Mouse (Mus musculus) adrenal gland, adult (tissue): ENCODE data around the gene Ephb1.

Experiments used
- DNase-seq, 2 experiments: peaks; one replicate each; pipeline ENCODE4 v3.0.0; 2022 to 2023; ENCODE audit warnings: low spot score in 1 of 2; ENCODE audit not compliant: inconsistent age in 2 of 2

The Ephb1 gene

DNA sequence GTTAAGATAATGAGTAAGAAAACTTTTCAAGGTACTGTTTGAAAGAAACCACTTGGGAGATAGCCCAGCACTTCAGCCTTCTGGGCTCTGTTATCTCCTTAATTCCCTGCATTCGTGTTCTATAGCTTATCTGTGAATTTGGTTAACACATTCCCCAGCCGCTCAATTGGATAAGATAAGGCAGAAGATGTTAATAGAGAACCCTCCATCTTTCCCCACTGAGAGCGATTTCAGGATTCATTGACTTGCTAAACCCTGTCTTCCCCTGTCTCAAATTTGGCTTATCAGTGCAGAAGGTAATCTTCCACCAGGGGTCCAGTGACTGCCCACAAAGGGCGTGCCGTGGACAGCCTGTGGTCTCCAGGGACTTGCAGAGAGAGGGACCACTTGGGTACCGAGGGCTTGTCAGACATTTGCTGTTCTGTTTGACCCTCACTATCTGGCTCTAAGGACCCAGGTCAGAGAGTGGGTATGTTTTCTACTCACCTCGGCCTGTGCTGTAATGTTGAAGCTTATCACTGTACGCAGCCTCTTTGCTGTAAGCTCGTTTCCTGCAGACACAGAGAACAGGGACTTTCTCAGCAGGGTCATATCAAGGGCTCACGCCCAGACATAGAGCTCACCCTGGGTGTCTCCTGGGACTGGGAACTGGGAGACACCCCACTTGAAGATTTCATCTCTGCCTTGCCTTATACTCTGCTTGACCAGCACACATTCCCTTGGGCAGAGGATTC, 358.9 kb downstream of the Ephb1 start:
- DNase-seq = no peak

DNA sequence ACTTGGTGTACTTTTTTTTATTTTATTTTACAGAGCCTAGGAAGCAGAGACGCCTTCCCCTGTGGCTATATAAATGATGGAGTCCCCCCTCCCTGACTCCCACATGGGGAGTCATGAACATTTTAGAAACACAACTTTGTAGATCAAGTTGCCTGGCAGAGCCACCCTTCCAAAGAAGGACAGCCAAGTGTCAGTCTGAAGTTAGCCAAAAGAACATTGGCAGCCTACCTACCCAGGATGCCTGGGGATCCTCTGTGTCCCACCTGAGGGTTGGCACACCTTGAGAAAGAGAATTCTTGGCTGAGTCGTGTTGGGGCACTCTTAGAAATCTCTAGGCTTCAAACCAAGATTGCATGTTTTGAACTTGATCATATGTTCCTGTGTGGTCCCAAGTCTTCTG, 360.4 kb downstream of the Ephb1 start:
- DNase-seq = no peak

DNA sequence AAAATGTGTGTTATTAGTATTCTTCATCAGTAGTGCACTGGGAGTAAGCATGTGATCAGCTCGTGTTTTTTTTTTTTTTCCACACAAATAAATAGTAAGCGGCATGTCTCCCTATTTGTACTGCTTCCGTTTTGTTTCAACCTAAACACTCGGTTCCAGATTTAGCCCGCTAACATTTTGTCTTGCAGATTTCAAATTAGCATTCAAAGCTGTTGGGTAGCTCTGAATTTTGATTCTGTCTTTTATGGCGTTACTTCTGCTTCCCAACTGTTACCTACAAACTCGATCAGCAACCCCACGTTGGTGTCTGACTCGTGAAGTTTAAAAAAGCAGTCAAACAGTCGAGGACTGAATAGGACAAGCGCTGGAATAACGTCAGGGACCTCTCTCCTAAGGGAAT, 363.7 kb downstream of the Ephb1 start:
- no peak for DNase-seq

DNA sequence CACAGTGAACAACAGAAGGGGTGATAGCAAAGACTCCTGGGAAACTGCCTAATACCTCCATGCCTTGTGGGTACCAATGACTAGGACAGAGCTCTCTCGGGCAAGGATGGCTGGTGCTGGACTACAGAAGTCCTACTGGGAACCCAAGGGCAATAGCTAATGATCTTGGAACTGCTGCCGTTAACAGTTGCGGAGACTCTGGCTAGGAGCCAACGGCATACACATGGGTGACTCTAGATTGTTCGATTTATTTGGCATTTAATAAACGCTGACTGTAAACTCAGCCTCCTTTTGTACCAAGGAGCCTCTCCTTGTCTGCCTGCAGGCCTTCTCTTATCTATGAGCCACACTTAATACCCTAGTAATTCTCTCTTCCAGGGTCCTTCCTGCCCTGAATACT, 364.5 kb downstream of the Ephb1 start:
- DNase-seq = no peak

DNA sequence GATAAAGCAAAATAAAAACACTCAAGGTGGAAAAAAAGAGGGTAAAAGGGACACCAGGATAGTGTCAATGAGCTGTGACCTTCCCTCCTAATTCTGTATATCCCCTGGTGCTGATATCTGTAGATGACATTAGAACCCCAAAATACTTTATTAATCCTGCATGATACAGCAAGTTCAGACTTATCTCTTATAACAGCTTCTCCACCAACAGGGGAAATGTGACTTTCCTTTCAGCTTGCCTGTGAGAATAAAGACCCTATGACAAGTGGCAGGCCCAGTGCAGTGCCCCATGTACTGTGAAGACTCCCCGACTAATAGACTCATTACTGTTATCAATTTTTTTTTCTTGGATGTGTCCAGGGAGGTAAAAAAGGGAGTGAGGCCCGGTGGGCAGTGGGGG, 367.6 kb downstream of the Ephb1 start:
- no peak for DNase-seq

DNA sequence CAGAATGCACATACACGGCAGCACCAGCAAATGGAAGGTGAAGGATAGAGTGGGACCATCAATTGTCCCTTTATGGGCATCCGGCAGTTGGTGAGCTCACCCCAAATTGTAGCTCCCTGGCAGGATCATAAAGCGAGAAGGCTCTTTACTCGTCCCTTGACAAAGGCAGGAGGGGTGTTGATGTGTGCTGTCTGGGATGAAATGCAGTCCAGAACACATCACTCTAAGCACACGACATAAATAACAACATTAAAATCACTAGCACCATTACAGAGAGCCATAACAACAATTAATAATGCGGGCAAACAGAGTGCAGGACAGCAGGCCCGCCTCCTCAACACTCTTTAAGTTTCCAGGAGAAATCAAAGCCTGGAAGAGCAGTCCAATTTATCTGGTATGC, 372.1 kb downstream of the Ephb1 start:
- no peak for DNase-seq

DNA sequence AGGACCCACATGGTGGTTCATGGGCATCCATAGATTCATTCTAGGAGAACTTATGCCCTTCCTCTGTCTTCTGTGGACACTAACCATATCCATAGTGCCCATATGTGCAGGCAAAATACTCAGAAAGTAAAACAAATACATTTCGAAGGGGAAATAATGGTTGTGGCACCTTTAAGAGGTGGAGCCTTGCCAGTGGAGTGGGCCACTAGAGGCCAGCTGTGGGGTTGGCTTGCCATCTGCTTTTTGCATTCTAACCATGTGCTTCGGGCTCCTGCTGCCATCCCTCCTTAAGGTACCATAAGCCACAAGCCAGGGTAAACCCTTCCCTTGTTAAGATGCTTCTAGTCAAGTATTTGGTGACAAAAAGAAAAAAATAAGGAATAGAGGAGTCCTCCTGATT, 373.3 kb downstream of the Ephb1 start:
- DNase-seq = no peak

DNA sequence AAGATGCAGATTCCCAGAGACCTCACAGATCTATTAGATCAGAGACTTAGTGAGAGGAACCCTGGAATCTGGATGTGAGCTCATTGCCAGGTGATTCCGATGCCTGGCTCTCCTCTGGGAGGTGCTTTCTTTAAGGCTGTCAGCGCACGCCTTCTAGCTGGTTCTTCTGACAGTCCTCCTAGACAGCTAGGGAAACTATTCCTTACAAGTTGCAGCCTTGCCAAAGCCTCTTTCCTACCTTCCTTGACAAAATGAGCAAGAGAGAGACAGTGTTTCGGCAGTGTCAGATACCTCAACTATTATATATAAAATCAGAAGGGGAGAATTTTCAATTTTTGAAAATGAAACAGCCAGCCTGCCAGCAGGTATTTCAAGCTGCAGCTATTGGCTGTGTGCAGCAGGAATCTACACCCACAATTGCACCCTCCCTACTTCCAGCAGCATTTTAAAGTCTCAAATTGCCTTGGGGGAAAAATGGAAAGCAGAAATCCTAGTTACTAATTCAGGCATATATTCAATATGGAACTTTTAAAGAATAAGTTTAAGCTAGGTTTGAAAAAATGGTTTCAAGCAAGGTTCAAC, 377.5 kb downstream of the Ephb1 start:
- DNase-seq = no peak

DNA sequence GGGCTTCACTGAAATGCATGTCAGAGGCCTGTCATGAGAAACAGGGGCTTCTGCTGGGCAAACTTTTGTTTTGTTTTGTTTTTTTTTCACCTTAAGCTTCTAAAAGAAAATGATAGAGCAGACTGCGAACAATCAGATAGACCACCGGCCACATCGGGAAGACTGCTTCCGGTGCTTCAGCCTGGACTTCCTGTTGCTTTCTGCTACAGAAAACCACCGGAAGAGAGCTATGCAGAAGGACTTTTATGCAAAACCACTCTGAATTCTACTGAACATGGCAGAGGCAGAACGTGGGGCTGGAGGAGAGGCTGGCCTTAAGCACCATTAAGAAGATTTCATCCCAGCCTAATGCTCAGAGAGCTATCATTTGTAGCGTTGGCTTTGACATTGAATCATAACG, 382.2 kb downstream of the Ephb1 start:
- DNase-seq = no peak

DNA sequence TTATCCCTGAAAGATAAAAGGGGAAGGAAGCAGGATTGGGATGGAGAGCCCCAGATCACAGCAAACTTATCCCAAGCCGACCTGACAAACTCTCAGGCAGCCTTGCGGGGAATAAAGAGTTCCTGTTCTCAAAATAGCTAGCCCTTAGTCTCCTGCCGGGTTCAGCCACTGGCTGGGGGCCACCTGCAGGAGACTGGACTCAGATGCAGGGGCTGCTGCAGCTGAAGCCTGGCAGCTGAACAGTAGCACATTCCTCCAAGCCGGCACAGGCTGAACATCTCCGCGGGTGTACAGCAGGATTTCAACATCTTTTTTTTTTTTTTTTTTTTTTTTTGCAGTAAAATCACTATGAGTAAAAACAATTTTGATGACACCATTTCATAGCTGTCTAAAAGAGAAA, 382.7 kb downstream of the Ephb1 start:
- no peak for DNase-seq

DNA sequence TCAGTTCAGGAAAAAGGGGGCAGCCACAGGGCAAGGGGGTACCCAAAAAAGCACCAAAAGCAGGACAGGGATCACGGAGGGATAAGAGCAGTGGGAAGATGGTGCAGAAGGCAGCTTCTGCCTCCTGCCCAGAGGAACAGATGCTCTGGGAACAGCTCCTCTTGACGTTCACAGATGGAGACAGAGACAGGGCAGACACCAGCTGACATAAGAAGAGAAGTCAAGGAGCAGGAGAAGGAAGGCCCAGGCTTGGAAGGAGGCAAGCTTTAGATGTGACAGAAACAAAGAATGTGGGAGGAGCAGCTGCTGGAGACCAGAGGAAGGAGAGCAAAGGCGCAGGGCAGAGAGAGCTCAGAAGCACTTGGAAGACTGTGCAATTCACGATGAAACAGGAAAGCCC, 398.3 kb downstream of the Ephb1 start:
- DNase-seq = no peak

DNA sequence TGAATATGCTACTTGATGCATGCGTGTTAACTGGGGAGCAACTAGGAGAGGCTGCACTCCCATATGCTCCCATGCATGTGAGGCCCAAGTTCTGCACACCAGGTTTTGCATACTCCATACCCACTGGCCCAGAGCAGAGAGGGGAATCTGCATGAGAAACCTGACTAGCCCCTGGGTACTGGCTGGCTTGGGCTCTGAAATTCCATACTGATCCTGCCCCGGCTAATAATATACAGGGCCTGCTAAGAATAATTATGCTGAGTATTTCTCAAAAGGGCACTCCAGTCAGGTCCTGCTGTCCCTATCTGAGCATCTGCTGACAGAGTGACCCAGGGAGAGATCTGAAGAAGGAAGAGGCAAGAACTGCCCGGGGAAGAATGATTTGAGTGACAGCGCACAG, 400.0 kb downstream of the Ephb1 start:
- no peak for DNase-seq

DNA sequence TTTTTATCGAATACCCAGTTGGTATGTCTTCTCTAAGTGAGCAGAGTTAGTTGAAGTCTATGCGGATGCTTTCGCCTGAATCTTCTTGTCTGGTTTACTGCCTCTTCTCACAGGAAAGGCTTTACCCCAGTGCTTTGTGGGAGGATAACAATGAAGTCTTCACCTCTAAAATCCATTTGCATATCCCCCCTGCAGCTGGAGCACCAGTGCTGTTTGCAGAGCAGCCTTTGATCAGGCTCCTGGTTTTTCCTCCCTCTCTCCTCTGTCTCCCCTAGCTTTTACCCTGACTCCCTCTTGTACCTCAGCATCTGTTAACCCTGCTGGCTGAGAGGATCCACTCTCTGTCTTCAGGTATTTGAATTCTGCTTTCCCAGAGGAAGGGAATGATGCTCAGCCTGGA, 404.4 kb downstream of the Ephb1 start:
- no peak for DNase-seq

DNA sequence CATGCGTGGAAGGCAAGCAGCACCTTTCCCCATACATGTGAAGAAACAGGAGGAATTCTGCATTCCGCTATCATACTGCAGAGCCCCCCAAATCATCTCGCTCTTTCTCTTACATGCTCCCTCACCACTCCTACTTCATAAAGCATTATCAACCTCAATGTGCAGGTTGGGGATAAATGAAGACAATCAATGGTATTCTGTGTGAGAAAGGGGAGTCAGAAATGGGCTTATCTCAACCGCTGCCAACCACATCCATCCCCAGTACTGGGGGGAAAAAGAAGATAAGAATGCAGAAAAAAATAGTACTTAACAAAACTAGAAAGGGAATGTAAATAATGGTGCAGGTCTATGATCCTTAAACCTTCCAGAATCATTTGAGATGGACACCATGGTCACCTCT, 408.7 kb downstream of the Ephb1 start:
- DNase-seq = no peak

DNA sequence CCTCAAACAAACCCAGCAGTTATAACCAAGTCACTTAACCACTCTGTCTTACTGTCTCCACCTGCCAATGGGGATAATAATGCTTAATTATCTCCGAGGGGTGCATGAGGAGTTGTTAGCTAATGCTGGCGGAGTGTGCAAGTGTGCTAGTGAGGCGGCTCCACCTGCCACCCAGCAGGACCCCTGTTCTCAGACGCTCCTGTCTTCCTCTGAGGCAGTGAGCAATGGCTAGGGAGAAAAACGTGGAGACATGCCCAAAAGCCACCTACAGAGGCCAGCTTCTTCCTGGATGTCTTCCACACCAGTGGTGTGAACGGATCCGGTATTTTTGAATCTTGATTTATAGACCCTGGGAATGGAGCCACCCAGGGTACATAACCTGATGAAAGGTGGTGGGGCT, 409.2 kb downstream of the Ephb1 start:
- DNase-seq = no peak

DNA sequence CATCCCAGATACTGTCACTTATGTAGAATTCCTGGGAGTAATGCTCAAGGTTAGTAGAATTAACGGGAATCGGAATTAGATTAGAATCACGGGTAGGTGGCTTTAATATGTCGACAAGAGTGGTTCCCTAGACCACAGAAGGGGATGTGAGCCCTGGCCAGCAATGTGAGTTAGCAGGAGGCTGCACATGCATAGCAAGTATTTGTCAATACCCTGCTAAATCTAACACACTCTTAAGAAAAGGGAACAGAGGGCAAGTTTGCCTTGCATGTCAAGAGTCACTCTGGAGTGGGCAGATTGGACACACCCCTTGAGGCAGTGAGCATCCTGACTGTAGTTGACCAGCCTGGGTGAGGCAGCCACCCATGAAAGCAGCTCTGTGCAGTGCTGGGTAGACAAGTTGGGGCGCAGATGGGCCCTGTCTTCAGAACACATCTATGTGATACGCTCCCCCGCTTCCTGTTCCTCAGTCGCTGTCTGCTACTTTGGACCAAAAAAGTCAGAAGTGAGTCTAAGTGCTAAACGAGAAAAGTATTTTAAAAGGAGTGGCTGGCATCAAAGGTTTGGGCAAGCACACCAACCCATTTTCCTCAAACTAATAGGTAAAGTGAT, 412.3 kb downstream of the Ephb1 start:
- no peak for DNase-seq

DNA sequence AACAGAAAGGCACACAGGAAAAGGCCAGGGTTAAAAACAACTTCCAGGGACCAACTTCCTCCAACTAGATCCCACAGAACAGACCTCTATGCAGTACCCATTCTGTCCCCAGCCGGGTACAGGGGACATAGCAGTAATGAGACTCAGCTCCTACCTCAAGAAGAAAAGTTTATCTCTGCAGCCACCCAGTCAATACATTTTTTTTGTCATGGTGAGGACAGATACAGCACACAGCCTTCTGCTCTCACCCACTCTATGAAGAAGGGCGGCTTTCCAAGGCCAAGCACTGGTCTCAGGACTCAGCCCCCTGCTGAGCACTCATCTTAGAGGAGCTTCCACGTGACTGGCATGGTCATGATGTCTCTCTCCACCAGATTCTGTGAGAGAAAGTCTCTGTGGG, 414.3 kb downstream of the Ephb1 start:
- no peak for DNase-seq

DNA sequence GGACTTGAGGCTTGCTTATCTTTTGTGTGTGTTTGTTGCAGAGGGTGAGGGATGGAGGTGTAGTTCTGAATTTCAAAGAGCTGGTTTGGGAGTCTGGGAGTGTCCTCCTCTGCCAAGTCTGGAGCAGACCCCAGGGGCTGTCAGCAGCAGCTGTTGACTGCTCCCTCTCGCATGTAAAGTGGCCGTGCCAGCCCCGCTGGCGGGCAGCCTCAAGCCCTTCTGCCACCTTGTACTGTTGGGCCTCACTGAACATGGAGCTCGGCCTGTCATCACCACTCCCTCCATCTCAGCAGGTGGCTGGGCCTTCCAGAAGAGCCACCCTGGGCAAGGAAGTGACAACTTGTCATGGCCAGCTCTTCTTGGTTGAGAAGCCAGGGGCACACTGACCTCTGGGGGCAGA, 415.5 kb downstream of the Ephb1 start:
- no peak for DNase-seq

DNA sequence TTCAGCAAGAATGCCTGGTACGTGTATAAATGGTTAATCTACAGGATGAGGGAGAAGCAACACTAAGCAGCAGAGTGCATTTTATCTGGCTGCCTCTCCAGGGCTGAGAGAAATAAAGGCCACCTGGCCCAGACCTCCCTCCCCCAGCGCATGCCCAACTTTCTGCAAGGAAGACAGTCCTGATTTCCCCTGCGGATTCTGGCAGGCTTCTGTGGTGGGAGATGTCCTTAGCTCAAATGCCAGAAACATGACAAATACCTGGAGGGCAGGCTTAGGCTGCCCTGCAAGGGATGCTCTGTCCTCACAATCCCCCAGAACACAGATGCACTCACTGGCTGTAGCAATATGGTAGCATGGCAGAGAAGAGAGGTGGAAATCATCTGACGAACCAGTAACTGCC, 416.4 kb downstream of the Ephb1 start:
- no peak for DNase-seq

DNA sequence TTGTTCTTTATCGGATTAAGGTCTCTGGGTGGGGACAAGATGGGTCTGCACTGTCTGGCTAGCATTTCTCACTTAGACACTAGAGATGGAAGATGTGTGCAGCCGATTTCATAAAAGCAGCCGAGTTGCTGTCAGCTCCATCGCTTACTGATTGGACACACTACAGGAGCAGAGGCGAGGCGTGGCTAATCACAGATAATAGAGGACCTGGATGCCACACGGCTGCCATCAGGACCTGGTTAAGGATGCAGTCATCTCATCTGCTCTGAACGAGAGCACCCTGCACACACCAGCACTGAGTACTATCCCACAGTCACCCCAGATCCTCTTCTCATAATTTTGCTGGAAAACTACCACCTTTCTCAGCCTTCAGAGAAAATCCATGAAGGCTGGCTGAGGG, 419.6 kb downstream of the Ephb1 start:
- no peak for DNase-seq

DNA sequence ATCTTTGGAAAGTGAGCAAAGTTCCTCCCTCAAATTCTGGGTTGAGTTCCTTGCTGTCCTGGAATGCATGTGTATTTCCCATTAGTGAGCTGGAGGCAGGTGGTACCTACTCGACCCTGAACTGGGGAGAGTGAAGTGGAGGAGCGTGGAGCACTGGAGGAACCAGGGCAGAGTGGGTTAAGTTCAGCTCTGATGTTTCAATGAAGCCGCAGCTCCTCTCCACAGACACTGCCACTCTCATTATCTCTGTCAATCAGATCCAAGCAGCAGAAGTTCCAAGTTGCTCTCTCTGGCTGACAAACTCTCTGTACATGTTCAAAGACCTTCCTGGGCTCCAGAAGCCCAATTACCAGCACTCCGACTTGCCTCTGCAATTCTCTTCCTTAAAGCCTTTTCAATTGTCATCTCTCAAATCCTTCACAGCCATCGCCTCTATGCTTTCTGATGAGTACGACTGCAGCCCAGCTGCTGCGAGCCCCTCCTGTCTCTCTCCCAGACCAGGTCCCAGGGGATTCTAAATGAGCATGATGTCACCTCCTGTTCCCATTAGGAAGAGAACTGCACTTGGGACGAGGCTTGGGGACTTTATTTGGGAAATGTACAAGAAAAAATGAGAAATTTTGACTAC, 420.4 kb downstream of the Ephb1 start:
- no peak for DNase-seq

DNA sequence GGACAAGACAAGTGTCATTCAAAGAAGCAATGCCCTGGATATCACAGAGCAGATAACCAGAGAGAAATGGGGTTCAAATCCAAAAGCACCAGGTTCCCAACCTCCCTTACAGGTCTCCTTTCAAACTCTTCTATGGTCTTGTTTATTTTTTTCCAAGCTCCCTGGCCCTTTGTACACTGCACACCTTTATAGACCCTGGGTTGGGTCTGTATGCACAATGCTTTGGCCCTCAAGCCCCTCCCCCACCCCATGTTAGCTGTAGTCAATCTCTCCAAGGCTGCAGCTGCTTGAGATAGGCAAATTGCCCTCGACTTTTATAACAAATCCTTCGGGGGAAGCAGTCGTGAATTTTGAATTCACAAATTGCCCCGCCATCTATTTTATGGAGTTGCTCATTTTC, 429.7 kb downstream of the Ephb1 start:
- no peak for DNase-seq
